Mouse (Mus musculus) liver, postnatal 0 days (tissue): ENCODE results near the gene Filip1l.

ENCODE experiments used
- CTCF ChIP-seq: sonication (generic); IDR thresholded peaks from 2 replicates; pipeline ENCODE4 v1.5.1; 2016; ENCODE audit warnings: antibody characterized with exemption, low read depth
- EP300 ChIP-seq: IDR thresholded peaks from 2 replicates; pipeline ENCODE4 v1.6.1; 2016; ENCODE audit warnings: antibody characterized with exemption, low read depth, mild to moderate bottlenecking

DNA sequence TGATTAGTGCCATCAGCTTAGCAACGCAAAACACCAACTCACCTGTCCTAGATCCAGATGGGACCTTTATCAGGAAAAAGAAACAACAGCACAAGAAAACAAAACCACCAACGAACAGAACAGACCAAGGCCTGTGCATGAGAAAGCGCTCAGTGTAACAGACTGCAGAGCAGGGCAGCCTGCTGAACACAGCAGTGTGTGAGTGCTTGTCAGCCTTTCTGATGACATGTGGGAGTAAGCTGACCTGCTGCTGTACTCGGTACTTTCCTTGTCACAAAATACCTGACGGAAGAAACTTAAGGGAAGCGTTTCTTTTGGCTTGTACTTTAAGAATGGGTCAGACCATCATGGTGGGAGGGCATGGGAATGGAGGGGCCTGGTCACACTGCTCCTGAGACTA is 3.6 kb downstream of the Filip1l start:
- no peak for TF ChIP-seq CTCF
- TF ChIP-seq EP300 = no peak
